In the genomic region with DNA sequence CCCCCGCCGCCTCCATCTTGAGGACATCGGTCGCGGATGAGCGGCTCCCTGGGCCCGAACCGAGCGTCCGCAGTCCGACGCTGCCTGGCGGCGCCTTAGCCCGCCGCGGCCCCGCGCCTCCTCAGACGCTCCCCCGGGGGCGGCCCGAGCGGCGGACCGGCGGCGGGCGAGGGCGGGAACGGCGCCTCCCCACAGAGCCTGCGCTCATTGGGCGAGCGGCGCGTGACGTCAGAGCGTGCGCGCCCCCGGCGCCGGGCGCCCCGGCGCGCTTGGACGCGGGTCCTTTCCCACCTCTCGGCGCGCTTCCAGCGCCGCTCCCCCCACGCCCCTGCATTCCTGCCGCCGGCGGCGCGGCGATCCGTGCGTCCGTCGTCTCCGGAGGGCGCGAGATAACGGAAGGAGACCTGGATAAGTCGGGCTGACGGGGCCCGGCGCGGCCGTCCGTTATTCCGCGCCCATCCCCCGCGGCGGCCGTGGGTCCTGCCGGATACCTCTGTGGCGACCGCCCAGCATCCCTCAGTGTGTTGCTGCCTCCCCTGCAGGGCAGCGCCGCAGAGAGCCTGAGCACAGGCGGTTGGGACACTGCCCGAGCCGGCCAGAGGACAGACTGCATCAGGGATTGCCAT, we compare ENCODE assay signal across 8 mouse cellular contexts. TPM values are rescaled to one million over a fixed set of nuclear protein-coding genes. Genes with fewer than 3 reads are reported as not detected.
A peak's percentile ranks its signal among the peaks of the same experiment; 100 is the strongest.
DNase-seq lines count a peak whose midpoint lies in the region.

A gene (minus strand): TSS at position 123 of the 626 bp plus-strand sequence.

- DNase-seq in adipocyte (ENCODE audit: low spot score), result peak; percentile 77
- peak; percentile 89 for DNase-seq in embryo, embryonic 10 days (ENCODE audit: low spot score)
- peak; percentile 90 for DNase-seq in gastrocnemius, postnatal 10 days
- DNase-seq in induced T-regulatory cell, adult 2 months (ENCODE audit: low read depth), result peak; percentile 92
- peak; percentile 63 to 83 for DNase-seq in left cerebral cortex, adult 9 months (ENCODE audit: low spot score in 2 of 2)
- DNase-seq in right cerebral cortex, adult 2 months (ENCODE audit: low spot score in 2 of 2), result peak; percentile 81 to 86
- peak; percentile 48 for DNase-seq in urinary bladder, postnatal 10 days (ENCODE audit: low spot score)

- H3K36me3 ChIP-seq in megakaryocyte, embryonic 14.5 days (replicated peaks; ENCODE audit: low read length), result peaks cover 2% of the 10 kb centered on the region

- no peaks in the 10 kb centered on the region for H3K9me3 ChIP-seq in megakaryocyte, embryonic 14.5 days

- H3K4me1 ChIP-seq in megakaryocyte, embryonic 14.5 days, result peaks cover 51% of the 10 kb centered on the region

- H3K27me3 ChIP-seq in megakaryocyte, embryonic 14.5 days (replicated peaks), result no peaks in the 10 kb centered on the region

- peak within 1 kb of the TSS; percentile 100 for H3K4me3 ChIP-seq in megakaryocyte, embryonic 14.5 days (replicated peaks)

RNA-seq across cellular contexts. Expression of the gene that starts here (rescaled TPM):
- total RNA-seq in gastrocnemius, postnatal 10 days (2021), result 10 to 100 TPM; 15.1 to 19.2 TPM
- 1.3 and 1.9 TPM in 2 replicates for polyA plus RNA-seq in megakaryocyte, embryonic 14.5 days (2012; ENCODE audit: insufficient read depth, low replicate concordance)

Comparison
In these comparisons a context has a peak if more than half of its experiments do, and no peak if none do; other contexts are left out.
1. Peak in every context shown above with its lines: DNase-seq and H3K4me3 ChIP-seq.